Mouse (Mus musculus) intestine, embryonic 15.5 days (tissue): ENCODE results near the gene Ldlrap1. TPM values are rescaled to one million over a fixed set of nuclear protein-coding genes. Genes with fewer than 3 reads are reported as not detected.

Experiments used
- ATAC-seq: fragments of 200-750 bp; cut with Nextera tagmentation; 2 replicates; pipeline ENCODE4 v1.8.0; 2017; ENCODE audit warnings: moderate TSS enrichment, moderate library complexity
- H3K27ac ChIP-seq: fragments of 300-500 bp; sonication (generic); 2 replicates; pipeline ENCODE4 v1.5.1; 2015; ENCODE audit warnings: mild to moderate bottlenecking, inconsistent platforms
- H3K27me3 ChIP-seq: fragments of 300-500 bp; sonication (generic); replicated peaks from 2 replicates; pipeline ENCODE4 v1.6.1; 2015; ENCODE audit warnings: inconsistent platforms
- H3K36me3 ChIP-seq: fragments of 300-500 bp; sonication (generic); 2 replicates; pipeline ENCODE4 v1.6.1; 2015; ENCODE audit warnings: inconsistent platforms
- H3K4me1 ChIP-seq: fragments of 300-500 bp; sonication (generic); replicated peaks from 2 replicates; pipeline ENCODE4 v1.6.1; 2015; ENCODE audit warnings: inconsistent platforms
- H3K4me2 ChIP-seq: fragments of 300-500 bp; sonication (generic); replicated peaks from 2 replicates; pipeline ENCODE4 v1.6.1; 2015; ENCODE audit warnings: mild to moderate bottlenecking, inconsistent platforms
- H3K4me3 ChIP-seq: fragments of 300-500 bp; sonication (generic); replicated peaks from 2 replicates; pipeline ENCODE4 v1.5.1; 2015; ENCODE audit warnings: inconsistent platforms
- H3K9ac ChIP-seq: fragments of 300-500 bp; sonication (generic); 2 replicates; pipeline ENCODE4 v1.6.1; 2015; ENCODE audit warnings: inconsistent platforms
- H3K9me3 ChIP-seq: fragments of 300-500 bp; sonication (generic); 2 replicates; pipeline ENCODE4 v1.6.1; 2016; ENCODE audit warnings: inconsistent platforms
- WGBS: fragments of 180-500 bp; shearing (Covaris S2); methylation state at CpG from one replicate; pipeline ENCODE4 v1.1.7; 2015; 5-methylcytosine and 5-hydroxymethylcytosine counted together
- polyA plus RNA-seq: library from polyadenylated mRNA; unstranded; fragments of >200 nt; fragmentation: Nextera tagmentation; extraction: Ambion mirVana; gene quantifications from 2 replicates; pipeline ENCODE4 v1.2.1, GENCODE M21; 2015

Gene Ldlrap1
- polyA plus RNA-seq, 1 experiment from 2014 or later, result 18.6 TPM

- no peak overlapping the region for H3K4me2 ChIP-seq
- no peak overlapping the region for H3K27ac ChIP-seq
- peaks cover 10% of the 10 kb centered on the region for H3K4me1 ChIP-seq
- H3K9me3 ChIP-seq, result no peaks in the 10 kb centered on the region
- no peak overlapping the region for H3K4me3 ChIP-seq
- H3K27me3 ChIP-seq, result no peaks in the 10 kb centered on the region
- H3K36me3 ChIP-seq, result no peaks in the 10 kb centered on the region
- ATAC-seq, result no peak
- 83% methylated on average over 6 of the region's 6 CpGs for WGBS
- H3K9ac ChIP-seq, result no peak overlapping the region
These were observed 46.7 kb downstream of the Ldlrap1 start for GRCm38 (mm10) chr4:134721076-134721475.

GRCm38 (mm10) chr4:134720371-134720770 lies 47.5 kb downstream of the Ldlrap1 start:
- no peak for ATAC-seq
- 71% methylated on average over 3 of the region's 3 CpGs for WGBS
- H3K4me3 ChIP-seq, result no peak overlapping the region
- no peaks in the 10 kb centered on the region for H3K36me3 ChIP-seq
- H3K9ac ChIP-seq, result no peak overlapping the region
- peaks cover 7% of the 10 kb centered on the region for H3K4me1 ChIP-seq
- H3K4me2 ChIP-seq, result no peak overlapping the region
- H3K9me3 ChIP-seq, result no peaks in the 10 kb centered on the region
- no peak overlapping the region for H3K27ac ChIP-seq
- H3K27me3 ChIP-seq, result no peaks in the 10 kb centered on the region

- H3K4me3 ChIP-seq, result no peak overlapping the region
- H3K36me3 ChIP-seq, result no peaks in the 10 kb centered on the region
- H3K4me1 ChIP-seq, result no peaks in the 10 kb centered on the region
- ATAC-seq, result no peak
- no peaks in the 10 kb centered on the region for H3K27me3 ChIP-seq
- H3K4me2 ChIP-seq, result no peak overlapping the region
- no peaks in the 10 kb centered on the region for H3K9me3 ChIP-seq
- no peak overlapping the region for H3K9ac ChIP-seq
- H3K27ac ChIP-seq, result no peak overlapping the region
- 77% methylated on average over 8 of the region's 8 CpGs for WGBS
These were observed 48.3 kb downstream of the Ldlrap1 start for GRCm38 (mm10) chr4:134719489-134719888.

GRCm38 (mm10) chr4:134713937-134714336 lies 53.9 kb downstream of the Ldlrap1 start:
- Histone ChIP-seq H3K9me3 (no peaks in the 10 kb centered on the region), H3K9ac (no peak overlapping the region), H3K4me3 (no peak overlapping the region), H3K4me1 (no peaks in the 10 kb centered on the region; the same call in 1 of the 2 replicates), H3K27ac (no peak overlapping the region), H3K4me2 (0 out of 2 replicates have a peak overlapping the region, but pooled peaks have one; percentile 9), H3K36me3 (no peaks in the 10 kb centered on the region), H3K27me3 (no peaks in the 10 kb centered on the region)
- peak; percentile 88 for ATAC-seq
- WGBS, result 8% methylated on average over 8 of the region's 8 CpGs

GRCm38 (mm10) chr4:134705311-134705710 lies 62.5 kb downstream of the Ldlrap1 start:
- Histone ChIP-seq H3K36me3 (no peaks in the 10 kb centered on the region), H3K4me2 (no peak overlapping the region), H3K4me1 (peaks cover 27% of the 10 kb centered on the region), H3K27me3 (peaks cover 12% of the 10 kb centered on the region), H3K4me3 (no peak overlapping the region), H3K27ac (no peak overlapping the region), H3K9ac (no peak overlapping the region), H3K9me3 (no peaks in the 10 kb centered on the region)
- 41% methylated on average over 5 of the region's 5 CpGs for WGBS
- ATAC-seq, result no peak

GRCm38 (mm10) chr4:134704590-134704989 lies 63.2 kb downstream of the Ldlrap1 start:
- ATAC-seq, result no peak
- H3K9me3 ChIP-seq, result no peaks in the 10 kb centered on the region
- H3K9ac ChIP-seq, result peak overlapping the region; percentile 48

GRCm38 (mm10) chr4:134703835-134704546 lies 63.8 kb downstream of the Ldlrap1 start, which contains the start of gene Man1c1:
TSS of gene Man1c1 (minus strand) at chr4:134704290.
- peak within 1 kb of the TSS; percentile 25; the same call in 1 of the 2 replicates for H3K27ac ChIP-seq
- H3K36me3 ChIP-seq, result no peaks in the 10 kb centered on the region
- WGBS, result under 1% methylated on average over 73 of the region's 81 CpGs

More at GRCm38 (mm10) chr4:134704590-134704989, 63.2 kb downstream of the Ldlrap1 start:
- H3K36me3 ChIP-seq, result no peaks in the 10 kb centered on the region
- peak overlapping the region; percentile 66 for H3K4me3 ChIP-seq
- under 1% methylated on average over 21 of the region's 21 CpGs for WGBS
- peaks cover 27% of the 10 kb centered on the region for H3K4me1 ChIP-seq
- no peak overlapping the region for H3K27ac ChIP-seq
- peak overlapping the region; percentile 100 for H3K4me2 ChIP-seq
- peaks cover 12% of the 10 kb centered on the region for H3K27me3 ChIP-seq

GRCm38 (mm10) chr4:134702981-134703834 lies 64.6 kb downstream of the Ldlrap1 start:
- Histone ChIP-seq H3K4me3 (peak overlapping the region; percentile 66), H3K9me3 (no peaks in the 10 kb centered on the region), H3K27ac (peak overlapping the region; percentile 25; the same call in 1 of the 2 replicates), H3K4me1 (peaks cover 27% of the 10 kb centered on the region), H3K36me3 (no peaks in the 10 kb centered on the region), H3K4me2 (peak overlapping the region; percentile 100), H3K27me3 (peaks cover 12% of the 10 kb centered on the region), H3K9ac (peak overlapping the region; percentile 61)
- under 1% methylated on average over 84 of the region's 90 CpGs for WGBS
- peak; percentile 12; the same call in 1 of the 2 replicates for ATAC-seq

More at GRCm38 (mm10) chr4:134703835-134704546, 63.8 kb downstream of the Ldlrap1 start, which contains the start of gene Man1c1:
- peaks cover 27% of the 10 kb centered on the region for H3K4me1 ChIP-seq
- peak within 1 kb of the TSS; percentile 61 for H3K9ac ChIP-seq
- peaks cover 12% of the 10 kb centered on the region for H3K27me3 ChIP-seq
- H3K4me2 ChIP-seq, result peak within 1 kb of the TSS; percentile 100
- peak; percentile 97 for ATAC-seq
- H3K9me3 ChIP-seq, result no peaks in the 10 kb centered on the region
- H3K4me3 ChIP-seq, result peak within 1 kb of the TSS; percentile 66

GRCm38 (mm10) chr4:134701934-134702333 lies 65.9 kb downstream of the Ldlrap1 start:
- H3K9ac ChIP-seq, result peak overlapping the region; percentile 8; the same call in 1 of the 2 replicates
- H3K9me3 ChIP-seq, result no peaks in the 10 kb centered on the region
- H3K4me2 ChIP-seq, result peak overlapping the region; percentile 100
- ATAC-seq, result no peak
- no peak overlapping the region for H3K27ac ChIP-seq
- H3K36me3 ChIP-seq, result no peaks in the 10 kb centered on the region
- H3K27me3 ChIP-seq, result peaks cover 12% of the 10 kb centered on the region
- peaks cover 27% of the 10 kb centered on the region for H3K4me1 ChIP-seq
- H3K4me3 ChIP-seq, result no peak overlapping the region
- 35% methylated on average over 6 of the region's 6 CpGs for WGBS

GRCm38 (mm10) chr4:134700911-134701310 lies 66.9 kb downstream of the Ldlrap1 start:
- H3K4me2 ChIP-seq, result no peak overlapping the region
- H3K27ac ChIP-seq, result no peak overlapping the region
- H3K9ac ChIP-seq, result no peak overlapping the region
- H3K9me3 ChIP-seq, result no peaks in the 10 kb centered on the region
- no peaks in the 10 kb centered on the region for H3K36me3 ChIP-seq
- peaks cover 12% of the 10 kb centered on the region for H3K27me3 ChIP-seq
- no peak overlapping the region for H3K4me3 ChIP-seq
- peaks cover 27% of the 10 kb centered on the region for H3K4me1 ChIP-seq
- ATAC-seq, result no peak
- 84% methylated on average over 2 of the region's 2 CpGs for WGBS

- no peaks in the 10 kb centered on the region for H3K9me3 ChIP-seq
- ATAC-seq, result no peak
- H3K4me1 ChIP-seq, result no peaks in the 10 kb centered on the region
- H3K27me3 ChIP-seq, result no peaks in the 10 kb centered on the region
- H3K4me2 ChIP-seq, result no peak overlapping the region
- H3K4me3 ChIP-seq, result no peak overlapping the region
- H3K27ac ChIP-seq, result no peak overlapping the region
- H3K36me3 ChIP-seq, result no peaks in the 10 kb centered on the region
- no peak overlapping the region for H3K9ac ChIP-seq
- 69% methylated on average over 9 of the region's 9 CpGs for WGBS
These were observed 74.5 kb downstream of the Ldlrap1 start for GRCm38 (mm10) chr4:134693202-134693940.
